Mouse (Mus musculus): Measurements from ENCODE around the gene Gucy1a1. TPM values are rescaled to one million over a fixed set of nuclear protein-coding genes. Genes with fewer than 3 reads are reported as not detected.

Gucy1a1 gene
- polyA plus RNA-seq, 1 experiment, result 1.7 TPM

- Histone ChIP-seq H3K27ac (ENCODE audit: control insufficient read depth, insufficient read depth, low read length) (no peak overlapping the region), H3K4me1 (replicated peaks; ENCODE audit: control insufficient read depth, insufficient read depth, low read length) (no peaks in the 10 kb centered on the region), H3K27me3 (ENCODE audit: control insufficient read depth, insufficient read depth, low read length) (no peaks in the 10 kb centered on the region), H3K36me3 (ENCODE audit: control insufficient read depth, insufficient read depth, low read length) (no peaks in the 10 kb centered on the region), H3K4me3 (ENCODE audit: control insufficient read depth, insufficient read depth, low read length) (no peak overlapping the region)
- TF ChIP-seq POLR2A (IDR thresholded peaks at IDR 0.05; ENCODE audit: control insufficient read depth, extremely low read depth, insufficient read depth, low read length, poor library complexity) (no peak), CTCF (IDR thresholded peaks at IDR 0.05; ENCODE audit: borderline replicate concordance, control insufficient read depth, extremely low read depth, insufficient read depth, low read length, poor library complexity) (no peak)
- WGBS, result 91% methylated on average over 6 of the region's 6 CpGs
- no peak for DNase-seq
Observed at GRCm38 (mm10) chr3:82104229-82104628, 41.4 kb downstream of the Gucy1a1 start.

GRCm38 (mm10) chr3:82099127-82099526 is 46.5 kb downstream of the Gucy1a1 start:
- WGBS, result 94% methylated on average over 6 of the region's 6 CpGs
- TF ChIP-seq POLR2A (IDR thresholded peaks at IDR 0.05; ENCODE audit: control insufficient read depth, extremely low read depth, insufficient read depth, low read length, poor library complexity) (no peak), CTCF (IDR thresholded peaks at IDR 0.05; ENCODE audit: borderline replicate concordance, control insufficient read depth, extremely low read depth, insufficient read depth, low read length, poor library complexity) (no peak)
- 0 out of 2 replicates have a peak, but pooled peaks cover 4% of the 10 kb centered on the region for H3K4me1 ChIP-seq (replicated peaks; ENCODE audit: control insufficient read depth, insufficient read depth, low read length)
- no peak overlapping the region for H3K4me3 ChIP-seq (ENCODE audit: control insufficient read depth, insufficient read depth, low read length)
- no peaks in the 10 kb centered on the region for H3K27me3 ChIP-seq (ENCODE audit: control insufficient read depth, insufficient read depth, low read length)
- no peak for DNase-seq
- H3K36me3 ChIP-seq (ENCODE audit: control insufficient read depth, insufficient read depth, low read length), result no peaks in the 10 kb centered on the region
- H3K27ac ChIP-seq (ENCODE audit: control insufficient read depth, insufficient read depth, low read length), result no peak overlapping the region

GRCm38 (mm10) chr3:82096801-82097200 is 48.8 kb downstream of the Gucy1a1 start:
- no peak overlapping the region; the same call in 1 of the 2 replicates for H3K27ac ChIP-seq (ENCODE audit: control insufficient read depth, insufficient read depth, low read length)
- H3K4me3 ChIP-seq (ENCODE audit: control insufficient read depth, insufficient read depth, low read length), result no peak overlapping the region
- 89% methylated on average over 2 of the region's 2 CpGs for WGBS
- no peaks in the 10 kb centered on the region for H3K36me3 ChIP-seq (ENCODE audit: control insufficient read depth, insufficient read depth, low read length)
- 0 out of 2 replicates have a peak, but pooled peaks cover 4% of the 10 kb centered on the region for H3K4me1 ChIP-seq (replicated peaks; ENCODE audit: control insufficient read depth, insufficient read depth, low read length)
- H3K27me3 ChIP-seq (ENCODE audit: control insufficient read depth, insufficient read depth, low read length), result no peaks in the 10 kb centered on the region
- TF ChIP-seq CTCF (IDR thresholded peaks at IDR 0.05; ENCODE audit: borderline replicate concordance, control insufficient read depth, extremely low read depth, insufficient read depth, low read length, poor library complexity), result no peak
- no peak for TF ChIP-seq POLR2A (IDR thresholded peaks at IDR 0.05; ENCODE audit: control insufficient read depth, extremely low read depth, insufficient read depth, low read length, poor library complexity)
- DNase-seq, result no peak

- H3K4me1 ChIP-seq (replicated peaks; ENCODE audit: control insufficient read depth, insufficient read depth, low read length), result peaks cover 13% of the 10 kb centered on the region; the same call in 1 of the 2 replicates
- TF ChIP-seq CTCF (IDR thresholded peaks at IDR 0.05; ENCODE audit: borderline replicate concordance, control insufficient read depth, extremely low read depth, insufficient read depth, low read length, poor library complexity) (no peak), POLR2A (IDR thresholded peaks at IDR 0.05; ENCODE audit: control insufficient read depth, extremely low read depth, insufficient read depth, low read length, poor library complexity) (no peak)
- WGBS, result 3% methylated on average over 25 of the region's 25 CpGs
Observed at GRCm38 (mm10) chr3:82074201-82074851, 71.3 kb downstream of the Gucy1a1 start, which contains the start of gene Gucy1b1. Gucy1b1 (minus strand) TSS chr3:82074689.

GRCm38 (mm10) chr3:82073741-82074181 is 71.8 kb downstream of the Gucy1a1 start:
- H3K36me3 ChIP-seq (ENCODE audit: control insufficient read depth, insufficient read depth, low read length), result no peaks in the 10 kb centered on the region
- H3K27ac ChIP-seq (ENCODE audit: control insufficient read depth, insufficient read depth, low read length), result no peak overlapping the region
- DNase-seq, result peak; percentile 34
- H3K4me1 ChIP-seq (replicated peaks; ENCODE audit: control insufficient read depth, insufficient read depth, low read length), result peaks cover 13% of the 10 kb centered on the region; the same call in 1 of the 2 replicates
- 3% methylated on average over 34 of the region's 34 CpGs for WGBS
- H3K4me3 ChIP-seq (ENCODE audit: control insufficient read depth, insufficient read depth, low read length), result peak overlapping the region; percentile 37
- TF ChIP-seq POLR2A (IDR thresholded peaks at IDR 0.05; ENCODE audit: control insufficient read depth, extremely low read depth, insufficient read depth, low read length, poor library complexity), result no peak
- TF ChIP-seq CTCF (IDR thresholded peaks at IDR 0.05; ENCODE audit: borderline replicate concordance, control insufficient read depth, extremely low read depth, insufficient read depth, low read length, poor library complexity), result no peak
- H3K27me3 ChIP-seq (ENCODE audit: control insufficient read depth, insufficient read depth, low read length), result 0 out of 2 replicates have a peak, but pooled peaks cover 4% of the 10 kb centered on the region

More at GRCm38 (mm10) chr3:82074201-82074851, 71.3 kb downstream of the Gucy1a1 start, which contains the start of gene Gucy1b1:
- Histone ChIP-seq H3K27ac (ENCODE audit: control insufficient read depth, insufficient read depth, low read length) (no peak within 1 kb of the TSS), H3K27me3 (ENCODE audit: control insufficient read depth, insufficient read depth, low read length) (0 out of 2 replicates have a peak, but pooled peaks cover 4% of the 10 kb centered on the region), H3K4me3 (ENCODE audit: control insufficient read depth, insufficient read depth, low read length) (peak within 1 kb of the TSS; percentile 37), H3K36me3 (ENCODE audit: control insufficient read depth, insufficient read depth, low read length) (no peaks in the 10 kb centered on the region)
- peak; percentile 65 for DNase-seq

- DNase-seq, result no peak
- no peaks in the 10 kb centered on the region for H3K27me3 ChIP-seq (ENCODE audit: control insufficient read depth, insufficient read depth, low read length)
- WGBS, result 95% methylated on average over 5 of the region's 5 CpGs
- H3K4me3 ChIP-seq (ENCODE audit: control insufficient read depth, insufficient read depth, low read length), result no peak overlapping the region
- TF ChIP-seq CTCF (IDR thresholded peaks at IDR 0.05; ENCODE audit: borderline replicate concordance, control insufficient read depth, extremely low read depth, insufficient read depth, low read length, poor library complexity) (no peak), POLR2A (IDR thresholded peaks at IDR 0.05; ENCODE audit: control insufficient read depth, extremely low read depth, insufficient read depth, low read length, poor library complexity) (no peak)
- H3K4me1 ChIP-seq (replicated peaks; ENCODE audit: control insufficient read depth, insufficient read depth, low read length), result no peaks in the 10 kb centered on the region
- H3K27ac ChIP-seq (ENCODE audit: control insufficient read depth, insufficient read depth, low read length), result no peak overlapping the region
- no peaks in the 10 kb centered on the region for H3K36me3 ChIP-seq (ENCODE audit: control insufficient read depth, insufficient read depth, low read length)
Observed at GRCm38 (mm10) chr3:82067830-82068229, 77.8 kb downstream of the Gucy1a1 start.
